Mouse (Mus musculus) intestine, postnatal 0 days (tissue): ENCODE measurements around the gene Clybl. TPM values are rescaled to one million over a fixed set of nuclear protein-coding genes. Genes with fewer than 3 reads are reported as not detected.

Experiments used
- ATAC-seq: fragments of 200-750 bp; cut with Nextera tagmentation; 2 replicates; pipeline ENCODE4 v1.8.0; 2017; ENCODE audit warnings: mild to moderate bottlenecking, moderate TSS enrichment, moderate library complexity
- H3K27ac ChIP-seq: fragments of 300-500 bp; sonication (generic); 2 replicates; pipeline ENCODE4 v1.5.1; 2014; ENCODE audit warnings: mild to moderate bottlenecking, low read depth, low read length, moderate library complexity
- H3K27me3 ChIP-seq: fragments of 300-500 bp; sonication (generic); replicated peaks from 2 replicates; pipeline ENCODE4 v1.6.1; 2014; ENCODE audit warnings: low read length, mixed read lengths; ENCODE audit not compliant: control insufficient read depth, insufficient read depth
- H3K36me3 ChIP-seq: fragments of 300-500 bp; sonication (generic); 2 replicates; pipeline ENCODE4 v1.6.1; 2014; ENCODE audit warnings: mild to moderate bottlenecking, moderate library complexity; ENCODE audit not compliant: control insufficient read depth, insufficient read depth
- H3K4me1 ChIP-seq: fragments of 300-500 bp; sonication (generic); replicated peaks from 2 replicates; pipeline ENCODE4 v1.6.1; 2014; ENCODE audit warnings: antibody characterized with exemption, low read length, mixed read lengths; ENCODE audit not compliant: control insufficient read depth, insufficient read depth
- H3K4me2 ChIP-seq: fragments of 300-500 bp; sonication (generic); replicated peaks from 2 replicates; pipeline ENCODE4 v1.6.1; 2014; ENCODE audit warnings: low read depth, mild to moderate bottlenecking, moderate library complexity
- H3K4me3 ChIP-seq: fragments of 300-500 bp; sonication (generic); 2 replicates; pipeline ENCODE4 v1.5.1; 2014; ENCODE audit warnings: low read depth, low read length
- H3K9ac ChIP-seq: fragments of 300-500 bp; sonication (generic); 2 replicates; pipeline ENCODE4 v1.6.1; 2014; ENCODE audit warnings: mild to moderate bottlenecking, low read depth, low read length
- H3K9me3 ChIP-seq: fragments of 300-500 bp; sonication (generic); 2 replicates; pipeline ENCODE4 v1.6.1; 2016; ENCODE audit warnings: mixed run types; ENCODE audit not compliant: control insufficient read depth
- CTCF ChIP-seq: sonication (generic); IDR thresholded peaks from 2 replicates; pipeline ENCODE4 v1.5.1; 2016; ENCODE audit warnings: low read depth, mild to moderate bottlenecking, control low read depth, antibody characterized with exemption, moderate library complexity
- WGBS: fragments of 180-500 bp; shearing (Covaris S2); extraction: QIAGEN DNeasy Blood & Tissue Kit; methylation state at CpG from one replicate; pipeline ENCODE4 v1.1.7; 2014; 5-methylcytosine and 5-hydroxymethylcytosine counted together
- polyA plus RNA-seq: library from polyadenylated mRNA; unstranded; fragments of >200 nt; fragmentation: Nextera tagmentation; extraction: Ambion mirVana; gene quantifications from 2 replicates; pipeline ENCODE4 v1.2.1, GENCODE M21; 2015

Gene Clybl
- polyA plus RNA-seq, 1 experiment from 2014 or later = 22.2 TPM

GRCm38 (mm10) chr14:122344272-122345224 is 163.0 kb downstream of the Clybl start:
- no peak overlapping the region for H3K4me3 ChIP-seq
- H3K4me1 ChIP-seq = no peaks in the 10 kb centered on the region
- no peak for ATAC-seq
- no peaks in the 10 kb centered on the region for H3K27me3 ChIP-seq
- no peak overlapping the region for H3K27ac ChIP-seq
- H3K36me3 ChIP-seq = no peaks in the 10 kb centered on the region
- no peak for TF ChIP-seq CTCF
- no peak overlapping the region for H3K9ac ChIP-seq
- no peaks in the 10 kb centered on the region for H3K9me3 ChIP-seq
- H3K4me2 ChIP-seq = no peak overlapping the region
- 74% methylated on average over 18 of the region's 18 CpGs for WGBS

- Histone ChIP-seq H3K9ac (no peak overlapping the region), H3K27me3 (no peaks in the 10 kb centered on the region), H3K4me1 (no peaks in the 10 kb centered on the region), H3K9me3 (no peaks in the 10 kb centered on the region), H3K27ac (no peak overlapping the region), H3K4me2 (no peak overlapping the region), H3K4me3 (no peak overlapping the region), H3K36me3 (no peaks in the 10 kb centered on the region)
- TF ChIP-seq CTCF = no peak
- ATAC-seq = no peak
- WGBS = 92% methylated on average over 7 of the region's 7 CpGs
Observed at GRCm38 (mm10) chr14:122348069-122348468, 166.6 kb downstream of the Clybl start.

- ATAC-seq = no peak
- H3K4me1 ChIP-seq = no peaks in the 10 kb centered on the region
- H3K9me3 ChIP-seq = no peaks in the 10 kb centered on the region
- H3K36me3 ChIP-seq = no peaks in the 10 kb centered on the region
- no peak overlapping the region for H3K27ac ChIP-seq
- no peak for TF ChIP-seq CTCF
- H3K4me2 ChIP-seq = no peak overlapping the region
- H3K27me3 ChIP-seq = no peaks in the 10 kb centered on the region
- no peak overlapping the region for H3K9ac ChIP-seq
- 87% methylated on average over 5 of the region's 5 CpGs for WGBS
- H3K4me3 ChIP-seq = no peak overlapping the region
Observed at GRCm38 (mm10) chr14:122349326-122349725, 167.8 kb downstream of the Clybl start.

GRCm38 (mm10) chr14:122349761-122350160 is 168.3 kb downstream of the Clybl start:
- WGBS = 92% methylated on average over 4 of the region's 4 CpGs
- H3K36me3 ChIP-seq = no peaks in the 10 kb centered on the region
- ATAC-seq = no peak

GRCm38 (mm10) chr14:122350766-122351165 is 169.3 kb downstream of the Clybl start:
- Histone ChIP-seq H3K4me3 (no peak overlapping the region), H3K36me3 (no peaks in the 10 kb centered on the region), H3K9me3 (no peaks in the 10 kb centered on the region), H3K4me1 (no peaks in the 10 kb centered on the region), H3K27ac (no peak overlapping the region), H3K27me3 (no peaks in the 10 kb centered on the region), H3K4me2 (no peak overlapping the region), H3K9ac (no peak overlapping the region)
- ATAC-seq = no peak
- 93% methylated on average over 8 of the region's 8 CpGs for WGBS
- TF ChIP-seq CTCF = no peak

More at GRCm38 (mm10) chr14:122349761-122350160, 168.3 kb downstream of the Clybl start:
- H3K4me3 ChIP-seq = no peak overlapping the region
- H3K4me2 ChIP-seq = no peak overlapping the region
- no peaks in the 10 kb centered on the region for H3K9me3 ChIP-seq
- TF ChIP-seq CTCF = no peak
- no peaks in the 10 kb centered on the region for H3K4me1 ChIP-seq
- H3K27ac ChIP-seq = no peak overlapping the region
- no peaks in the 10 kb centered on the region for H3K27me3 ChIP-seq
- H3K9ac ChIP-seq = no peak overlapping the region

- H3K4me3 ChIP-seq = no peak overlapping the region
- WGBS = 73% methylated on average over 4 of the region's 4 CpGs
- H3K9me3 ChIP-seq = no peaks in the 10 kb centered on the region
- no peak overlapping the region for H3K9ac ChIP-seq
- H3K27ac ChIP-seq = no peak overlapping the region
- no peaks in the 10 kb centered on the region for H3K27me3 ChIP-seq
- H3K4me2 ChIP-seq = no peak overlapping the region
- no peaks in the 10 kb centered on the region for H3K4me1 ChIP-seq
- no peak for ATAC-seq
- no peaks in the 10 kb centered on the region for H3K36me3 ChIP-seq
- no peak for TF ChIP-seq CTCF
Observed at GRCm38 (mm10) chr14:122357316-122357715, 175.8 kb downstream of the Clybl start.
